Mouse (Mus musculus) pancreas, adult 10 weeks (tissue): ENCODE measurements around the gene Olfr1276. TPM values are rescaled to one million over a fixed set of nuclear protein-coding genes. Genes with fewer than 3 reads are reported as not detected.

Source experiments
- polyA plus RNA-seq: library from polyadenylated mRNA; stranded (reverse); fragments of 350-450 nt; fragmentation: Illumina TruSeq; extraction: RNeasy Lipid Tissue Mini Kit (QIAGEN cat#74804); gene quantifications from one replicate; pipeline ENCODE4 v1.2.3, GENCODE M21; 2015; ENCODE audit warnings: low read depth, low replicate concordance; ENCODE audit not compliant: insufficient read depth

Olfr1276 gene
- not detected for polyA plus RNA-seq

DNA sequence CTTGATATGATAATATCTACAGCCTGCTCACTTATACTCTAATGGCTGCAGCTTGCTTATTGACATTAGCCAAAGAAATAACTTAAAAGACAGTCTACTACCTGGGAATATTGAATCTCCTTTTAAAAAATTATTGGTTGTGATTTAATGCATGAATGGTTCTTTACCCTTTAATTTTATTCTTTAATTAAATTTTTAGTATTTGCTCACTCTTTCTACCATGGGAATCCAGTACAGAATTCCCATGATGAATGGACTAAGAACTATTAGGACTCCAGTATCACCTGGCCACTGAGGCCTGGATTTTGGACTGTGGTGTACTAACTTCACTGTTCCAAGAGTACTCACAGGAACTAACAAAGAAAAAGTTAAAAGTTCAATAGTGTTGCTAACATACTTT is at the start of gene Olfr1276:
Gene Olfr1276 (plus strand): TSS at position 301 of the 400 bp plus-strand sequence.

DNA sequence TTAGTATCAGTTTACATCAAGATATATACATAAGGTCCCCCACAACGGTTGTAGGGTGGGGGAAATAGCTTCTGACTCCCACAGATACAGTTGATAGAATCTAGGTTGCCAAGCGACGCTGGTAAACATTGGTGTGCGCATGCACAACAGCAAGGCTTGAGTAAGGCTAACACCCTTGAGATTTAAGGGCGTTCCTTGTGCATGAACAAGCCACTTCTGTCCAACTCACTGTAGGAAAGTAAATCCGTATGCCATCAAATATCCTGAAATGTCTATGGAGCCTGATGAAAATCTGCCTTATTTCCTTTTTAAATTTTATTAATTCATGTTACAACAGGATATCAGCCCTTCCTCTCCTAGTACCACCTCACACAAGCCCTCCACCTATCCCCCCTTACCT is 24.8 kb upstream of the Olfr1276 start, which contains the start of gene 4930430A15Rik:
Gene 4930430A15Rik (minus strand): TSS at position 101 of the 400 bp plus-strand sequence.

DNA sequence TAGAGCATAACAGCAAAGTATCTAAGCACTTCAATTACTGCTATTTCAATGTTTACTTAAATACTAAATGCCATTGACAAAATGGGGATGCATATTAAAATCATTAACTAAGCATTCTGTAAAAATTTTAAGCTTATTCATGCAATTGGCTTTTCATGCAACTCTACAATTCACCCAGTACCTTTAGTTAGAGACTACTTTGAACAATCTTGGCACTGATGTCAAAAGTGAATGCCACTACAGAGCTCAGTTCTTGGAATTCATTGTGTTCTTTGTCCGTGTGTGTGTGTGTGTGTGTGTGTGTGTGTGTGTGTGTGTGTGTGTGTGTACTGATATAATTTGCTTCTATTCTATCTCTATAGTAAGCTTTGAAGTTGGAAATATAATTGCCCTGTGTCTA is 19.1 kb upstream of the Olfr1276 start, which contains the start of gene Olfr1275:
Gene Olfr1275 (minus strand): TSS at position 101 of the 400 bp plus-strand sequence.

DNA sequence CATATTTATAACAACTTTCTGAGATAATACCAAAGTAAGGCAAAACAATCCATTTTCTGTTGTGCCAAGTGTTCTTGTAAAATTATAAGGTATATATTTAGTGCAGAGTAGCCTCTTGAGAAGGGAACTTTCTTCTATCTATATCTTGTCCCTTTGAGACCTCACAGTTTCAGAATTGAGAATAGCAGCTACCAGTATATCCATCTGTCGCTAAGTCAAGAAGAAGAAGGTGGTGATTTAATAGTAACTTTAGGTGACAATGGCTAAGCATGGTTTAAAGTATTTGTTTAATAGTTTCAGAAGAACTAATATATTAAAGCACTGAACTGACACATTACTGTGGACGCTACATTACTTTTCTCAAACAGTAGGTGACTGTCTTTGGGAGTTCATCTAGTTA is 19.7 kb downstream of the Olfr1276 start, which contains the start of gene Olfr1277:
Gene Olfr1277 (minus strand): TSS at position 101 of the 400 bp plus-strand sequence.

DNA sequence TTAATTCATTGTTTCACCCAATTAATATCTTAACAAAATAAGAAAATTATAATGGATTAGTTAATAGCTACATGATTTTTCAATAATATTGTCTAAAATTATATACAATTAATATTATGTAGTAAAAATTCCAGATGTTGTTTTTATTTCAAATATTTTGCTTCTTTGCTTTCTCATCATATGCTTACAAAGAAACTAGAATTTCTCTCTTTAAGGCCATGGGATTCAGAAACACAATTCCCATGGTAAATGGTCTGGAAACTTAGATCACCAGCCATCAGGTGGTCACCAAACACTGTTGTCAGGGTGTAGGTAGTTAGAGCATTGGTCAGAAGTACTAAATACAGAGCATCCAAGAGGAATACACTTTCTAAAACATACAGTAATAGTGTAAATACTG is 35.5 kb downstream of the Olfr1276 start, which contains the start of gene Olfr1278:
Gene Olfr1278 (plus strand): TSS at position 301 of the 400 bp plus-strand sequence.

DNA sequence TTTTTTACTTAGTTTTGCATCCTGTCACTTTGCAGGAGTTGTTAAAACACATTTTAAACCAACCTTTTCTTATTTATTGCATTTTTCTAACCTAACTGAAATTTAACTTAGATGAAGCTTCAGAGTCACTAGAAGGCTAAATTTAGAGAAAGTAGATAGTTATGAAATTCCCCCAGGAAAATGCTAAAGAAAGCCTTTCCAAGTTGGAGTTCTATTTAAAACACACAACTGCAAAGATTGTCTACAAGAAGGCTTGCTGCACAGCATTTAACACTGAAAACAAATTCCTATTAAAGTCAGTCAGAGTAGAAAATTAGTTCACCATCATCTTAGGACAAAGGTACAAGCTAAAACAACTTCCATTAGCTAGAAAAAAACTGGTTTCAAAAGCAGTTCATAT is 46.1 kb downstream of the Olfr1276 start, which contains the start of gene Olfr1279:
Gene Olfr1279 (plus strand): TSS at position 262 of the 400 bp plus-strand sequence.

Other genes starting within 250 kb of the Olfr1276 start
- gene Gm13941, start 148.5 kb upstream of the Olfr1276 start, polyA plus RNA-seq: not detected
- not detected for gene Gm15130, start 101.6 kb upstream of the Olfr1276 start, polyA plus RNA-seq
- not detected for gene 4930430A15Rik, start 24.9 kb upstream of the Olfr1276 start, polyA plus RNA-seq
- not detected for gene Olfr1275, start 19.2 kb upstream of the Olfr1276 start, polyA plus RNA-seq
- not detected for gene Olfr1277, start 19.6 kb downstream of the Olfr1276 start, polyA plus RNA-seq
- gene Olfr1278, start 35.6 kb downstream of the Olfr1276 start, polyA plus RNA-seq: not detected
- gene Olfr1279, start 46.1 kb downstream of the Olfr1276 start, polyA plus RNA-seq: not detected
- gene Olfr1280, start 59.5 kb downstream of the Olfr1276 start, polyA plus RNA-seq: not detected
- not detected for gene Olfr1281, start 72.0 kb downstream of the Olfr1276 start, polyA plus RNA-seq
- not detected for gene Olfr1282, start 81.6 kb downstream of the Olfr1276 start, polyA plus RNA-seq
- not detected for gene Olfr1283, start 112.3 kb downstream of the Olfr1276 start, polyA plus RNA-seq
- not detected for gene Olfr1284, start 121.0 kb downstream of the Olfr1276 start, polyA plus RNA-seq
- not detected for gene Olfr1286, start 168.6 kb downstream of the Olfr1276 start, polyA plus RNA-seq
- not detected for gene Olfr1287, start 194.6 kb downstream of the Olfr1276 start, polyA plus RNA-seq
- gene Olfr1288, start 219.6 kb downstream of the Olfr1276 start, polyA plus RNA-seq: not detected
- not detected for gene Olfr1289, start 226.3 kb downstream of the Olfr1276 start, polyA plus RNA-seq
- gene Olfr1290, start 239.3 kb downstream of the Olfr1276 start, polyA plus RNA-seq: not detected
- gene Olfr1291-ps1, start 242.7 kb downstream of the Olfr1276 start, polyA plus RNA-seq: not detected